Mouse (Mus musculus) olfactory bulb, adult 2 months (tissue): Measurements from ENCODE around the gene Nxn.

Experiments
- CTCF ChIP-seq: fragments of 200-500 bp; IDR thresholded peaks from 2 replicates; pipeline ENCODE4 v1.5.1; 2012; ENCODE audit warnings: low read depth, mild to moderate bottlenecking, low read length, moderate library complexity; ENCODE audit not compliant: insufficient read depth
- POLR2A ChIP-seq: fragments of 200-500 bp; IDR thresholded peaks from 2 replicates; pipeline ENCODE4 v1.6.1; 2012; ENCODE audit warnings: mild to moderate bottlenecking, low read depth, low read length, moderate library complexity; ENCODE audit not compliant: insufficient read depth

- TF ChIP-seq POLR2A (no peak), CTCF (no peak)
Observed at GRCm38 (mm10) chr11:76427781-76428180, 28.8 kb upstream of the Nxn start.
